Mouse (Mus musculus): ENCODE data around the gene Defb29.

Gene Defb29
- long read RNA-seq, experiment 1: 0 reads
- long read RNA-seq, experiment 2: 0 reads

GRCm38 (mm10) chr2:152539944-152540710 is at the start of gene Defb29:
Defb29 (minus strand) TSS chr2:152540098.
- intact Hi-C loops (cut with DNase I): loop anchor here (5.0 to 10.0 kb wide), 3 partner anchors 68 to 145 kb away; partner anchors contain the start of gene Sox12

GRCm38 (mm10) chr2:152589021-152589420 is 49.1 kb upstream of the Defb29 start:
- intact Hi-C loops (cut with DNase I): loop anchor here (5.0 kb wide), 1 partner anchor 37 kb away; no protein-coding TSS in a partner anchor

- intact Hi-C loops (cut with DNase I): loop anchor here (5.0 kb wide), 1 partner anchor 36 kb away; no protein-coding TSS in a partner anchor
Observed at GRCm38 (mm10) chr2:152588450-152588849, 48.6 kb upstream of the Defb29 start.

GRCm38 (mm10) chr2:152586926-152587560 is 47.1 kb upstream of the Defb29 start:
- intact Hi-C loops (cut with DNase I): loop anchor here (5.0 kb wide), 1 partner anchor 35 kb away; no protein-coding TSS in a partner anchor

- intact Hi-C loops (cut with DNase I): no loop called here
Observed at GRCm38 (mm10) chr2:152580612-152581011, 40.7 kb upstream of the Defb29 start.

- intact Hi-C loops (cut with DNase I): no loop called here
Observed at GRCm38 (mm10) chr2:152580107-152580506, 40.2 kb upstream of the Defb29 start, which contains the start of gene Defb19. Defb19 (minus strand) TSS chr2:152580312.

GRCm38 (mm10) chr2:152573484-152573883 is 33.6 kb upstream of the Defb29 start:
- intact Hi-C loops (cut with DNase I): no loop called here

GRCm38 (mm10) chr2:152572114-152572794 is 32.4 kb upstream of the Defb29 start, which contains the start of gene Defb21:
Defb21 (plus strand) TSS chr2:152572744.
- intact Hi-C loops (cut with DNase I): no loop called here

GRCm38 (mm10) chr2:152570313-152570712 is 30.4 kb upstream of the Defb29 start:
- intact Hi-C loops (cut with DNase I): no loop called here

- intact Hi-C loops (cut with DNase I): no loop called here
Observed at GRCm38 (mm10) chr2:152569881-152570280, 30.0 kb upstream of the Defb29 start.

- intact Hi-C loops (cut with DNase I): no loop called here
Observed at GRCm38 (mm10) chr2:152569038-152569437, 29.1 kb upstream of the Defb29 start, which contains the start of gene Gm17416. Gm17416 (plus strand) TSS chr2:152569338.

GRCm38 (mm10) chr2:152556655-152557054 is 16.8 kb upstream of the Defb29 start:
- intact Hi-C loops (cut with DNase I): loop anchor here (10.0 kb wide), 1 partner anchor 108 kb away; the partner anchor contains the start of gene H13

GRCm38 (mm10) chr2:152553774-152554423 is 14.0 kb upstream of the Defb29 start:
- intact Hi-C loops (cut with DNase I): loop anchor here (5.0 to 10.0 kb wide), 2 partner anchors 33 to 111 kb away; partner anchors contain the start of gene H13

GRCm38 (mm10) chr2:152548124-152548523 is 8.2 kb upstream of the Defb29 start:
- intact Hi-C loops (cut with DNase I): loop anchor here (10.0 kb wide), 1 partner anchor 153 kb away; the partner anchor contains the start of gene Sox12

- intact Hi-C loops (cut with DNase I): loop anchor here (5.0 to 10.0 kb wide), 3 partner anchors 72 to 150 kb away; partner anchors contain the start of gene Sox12
Observed at GRCm38 (mm10) chr2:152544691-152545090, 4.8 kb upstream of the Defb29 start.

GRCm38 (mm10) chr2:152543478-152543877 is 3.6 kb upstream of the Defb29 start:
- intact Hi-C loops (cut with DNase I): loop anchor here (5.0 to 10.0 kb wide), 3 partner anchors 71 to 149 kb away; partner anchors contain the start of gene Sox12

- intact Hi-C loops (cut with DNase I): loop anchor here (5.0 to 10.0 kb wide), 3 partner anchors 71 to 148 kb away; partner anchors contain the start of gene Sox12
Observed at GRCm38 (mm10) chr2:152542897-152543296, 3.0 kb upstream of the Defb29 start.

- intact Hi-C loops (cut with DNase I): loop anchor here (5.0 to 10.0 kb wide), 3 partner anchors 70 to 147 kb away; partner anchors contain the start of gene Sox12
Observed at GRCm38 (mm10) chr2:152541979-152542378, 2.1 kb upstream of the Defb29 start.

GRCm38 (mm10) chr2:152517981-152518380 is 21.9 kb downstream of the Defb29 start, which contains the start of gene Defb28:
Defb28 (plus strand) TSS chr2:152518255.
- intact Hi-C loops (cut with DNase I): no loop called here

GRCm38 (mm10) chr2:152516084-152516483 is 23.8 kb downstream of the Defb29 start:
- intact Hi-C loops (cut with DNase I): no loop called here

Data from adrenal gland (tissue).